Mouse (Mus musculus): ENCODE measurements at regions not wholly inside any gene's neighbourhood (a gene's known extent, or its start where the extent isn't known, plus 50 kb on each side); places are given as distances from the start of the nearest gene placed in this dataset.

GRCm38 (mm10) chr9:60998086-60998785, 203.9 kb downstream of the Uaca start:
- 72% methylated on average over 3 of the region's 3 CpGs for WGBS
- no peaks in the 10 kb centered on the region for H3K9me3 ChIP-seq (ENCODE audit: low read depth, low read length)
- H3K9ac ChIP-seq: no peak overlapping the region
- H3K4me2 ChIP-seq: no peak overlapping the region
- TF ChIP-seq CTCF (IDR thresholded peaks at IDR 0.05; ENCODE audit: low read depth): peak; percentile 45
- H3K4me3 ChIP-seq (ENCODE audit: low read depth, low read length): no peak overlapping the region
- no peaks in the 10 kb centered on the region for H3K4me1 ChIP-seq (ENCODE audit: insufficient read depth)
- no peak overlapping the region for H3K27ac ChIP-seq (ENCODE audit: low read depth)
- no peaks in the 10 kb centered on the region for H3K36me3 ChIP-seq (ENCODE audit: insufficient read depth)
- DNase-seq: peak; percentile 61
- H3K27me3 ChIP-seq (ENCODE audit: insufficient read depth, low read length): no peaks in the 10 kb centered on the region
- no peak for ATAC-seq (ENCODE audit: insufficient read depth)

- Histone ChIP-seq H3K4me1 (ENCODE audit: insufficient read depth) (no peaks in the 10 kb centered on the region), H3K9ac (no peak overlapping the region), H3K9me3 (ENCODE audit: low read depth, low read length) (no peaks in the 10 kb centered on the region), H3K4me3 (ENCODE audit: low read depth, low read length) (no peak overlapping the region), H3K27me3 (ENCODE audit: insufficient read depth, low read length) (no peaks in the 10 kb centered on the region), H3K36me3 (ENCODE audit: insufficient read depth) (no peaks in the 10 kb centered on the region), H3K27ac (ENCODE audit: low read depth) (no peak overlapping the region), H3K4me2 (no peak overlapping the region)
- peak; percentile 58 for TF ChIP-seq CTCF (IDR thresholded peaks at IDR 0.05; ENCODE audit: low read depth)
- WGBS: 50% methylated on average over 6 of the region's 6 CpGs
- DNase-seq: peak; percentile 21
- no peak for ATAC-seq (ENCODE audit: insufficient read depth)
Measured at GRCm38 (mm10) chr9:60999001-60999529, 204.7 kb downstream of the Uaca start.

GRCm38 (mm10) chr9:61000232-61000631, 205.9 kb downstream of the Uaca start:
- Histone ChIP-seq H3K27ac (ENCODE audit: low read depth) (no peak overlapping the region), H3K4me2 (no peak overlapping the region), H3K4me3 (ENCODE audit: low read depth, low read length) (no peak overlapping the region), H3K9ac (no peak overlapping the region), H3K4me1 (ENCODE audit: insufficient read depth) (no peaks in the 10 kb centered on the region), H3K9me3 (ENCODE audit: low read depth, low read length) (no peaks in the 10 kb centered on the region), H3K36me3 (ENCODE audit: insufficient read depth) (no peaks in the 10 kb centered on the region), H3K27me3 (ENCODE audit: insufficient read depth, low read length) (no peaks in the 10 kb centered on the region)
- TF ChIP-seq CTCF (IDR thresholded peaks at IDR 0.05; ENCODE audit: low read depth): no peak
- 72% methylated on average over 11 of the region's 11 CpGs for WGBS
- DNase-seq: no peak
- ATAC-seq (ENCODE audit: insufficient read depth): no peak

GRCm38 (mm10) chr9:61002572-61002971, 208.2 kb downstream of the Uaca start:
- DNase-seq (no peak), ATAC-seq (ENCODE audit: insufficient read depth) (no peak)
- Histone ChIP-seq H3K27me3 (ENCODE audit: insufficient read depth, low read length) (no peaks in the 10 kb centered on the region), H3K9ac (no peak overlapping the region), H3K4me2 (no peak overlapping the region), H3K4me3 (ENCODE audit: low read depth, low read length) (no peak overlapping the region), H3K4me1 (ENCODE audit: insufficient read depth) (no peaks in the 10 kb centered on the region), H3K27ac (ENCODE audit: low read depth) (no peak overlapping the region), H3K36me3 (ENCODE audit: insufficient read depth) (no peaks in the 10 kb centered on the region), H3K9me3 (ENCODE audit: low read depth, low read length) (no peaks in the 10 kb centered on the region)
- 84% methylated on average over 5 of the region's 5 CpGs for WGBS
- TF ChIP-seq CTCF (IDR thresholded peaks at IDR 0.05; ENCODE audit: low read depth): no peak

GRCm38 (mm10) chr9:61008446-61008845, 214.1 kb downstream of the Uaca start:
- Histone ChIP-seq H3K27ac (ENCODE audit: low read depth) (no peak overlapping the region), H3K36me3 (ENCODE audit: insufficient read depth) (no peaks in the 10 kb centered on the region), H3K4me3 (ENCODE audit: low read depth, low read length) (no peak overlapping the region), H3K27me3 (ENCODE audit: insufficient read depth, low read length) (no peaks in the 10 kb centered on the region), H3K9ac (no peak overlapping the region), H3K9me3 (ENCODE audit: low read depth, low read length) (peaks cover 3% of the 10 kb centered on the region; the same call in 1 of the 2 replicates), H3K4me2 (no peak overlapping the region), H3K4me1 (ENCODE audit: insufficient read depth) (0 out of 2 replicates have a peak, but pooled peaks cover 3% of the 10 kb centered on the region)
- TF ChIP-seq CTCF (IDR thresholded peaks at IDR 0.05; ENCODE audit: low read depth): no peak
- DNase-seq: no peak
- WGBS: 48% methylated on average over 1 of the region's 1 CpGs
- no peak for ATAC-seq (ENCODE audit: insufficient read depth)

GRCm38 (mm10) chr9:61011066-61011465, 216.7 kb downstream of the Uaca start:
- Histone ChIP-seq H3K4me2 (no peak overlapping the region), H3K27me3 (ENCODE audit: insufficient read depth, low read length) (no peaks in the 10 kb centered on the region), H3K4me3 (ENCODE audit: low read depth, low read length) (no peak overlapping the region), H3K9me3 (ENCODE audit: low read depth, low read length) (peaks cover 3% of the 10 kb centered on the region; the same call in 1 of the 2 replicates), H3K4me1 (ENCODE audit: insufficient read depth) (0 out of 2 replicates have a peak, but pooled peaks cover 3% of the 10 kb centered on the region), H3K36me3 (ENCODE audit: insufficient read depth) (no peaks in the 10 kb centered on the region), H3K27ac (ENCODE audit: low read depth) (no peak overlapping the region), H3K9ac (no peak overlapping the region)
- DNase-seq (no peak), ATAC-seq (ENCODE audit: insufficient read depth) (no peak)
- TF ChIP-seq CTCF (IDR thresholded peaks at IDR 0.05; ENCODE audit: low read depth): peak; percentile 37

- no peak for ATAC-seq (ENCODE audit: insufficient read depth)
- H3K4me2 ChIP-seq: no peak overlapping the region
Measured at GRCm38 (mm10) chr9:61012771-61013540, 218.6 kb downstream of the Uaca start.

More at GRCm38 (mm10) chr9:61012771-61013540, 218.6 kb downstream of the Uaca start:
- Histone ChIP-seq H3K9ac (no peak overlapping the region), H3K36me3 (ENCODE audit: insufficient read depth) (no peaks in the 10 kb centered on the region), H3K9me3 (ENCODE audit: low read depth, low read length) (peaks cover 3% of the 10 kb centered on the region; the same call in 1 of the 2 replicates), H3K27me3 (ENCODE audit: insufficient read depth, low read length) (no peaks in the 10 kb centered on the region), H3K4me3 (ENCODE audit: low read depth, low read length) (no peak overlapping the region), H3K27ac (ENCODE audit: low read depth) (no peak overlapping the region), H3K4me1 (ENCODE audit: insufficient read depth) (0 out of 2 replicates have a peak, but pooled peaks cover 3% of the 10 kb centered on the region)
- peak; percentile 24 for TF ChIP-seq CTCF (IDR thresholded peaks at IDR 0.05; ENCODE audit: low read depth)
- 61% methylated on average over 19 of the region's 19 CpGs for WGBS
- DNase-seq: no peak

All from lung, embryonic 14.5 days (tissue).